Mouse (Mus musculus): ENCODE measurements around the gene Gatad2b.
"Not testable (repeated sequence)": the region's sequence is repeated elsewhere in the genome, so short reads cannot be mapped to it uniquely, and the experiment has no call there.

DNA sequence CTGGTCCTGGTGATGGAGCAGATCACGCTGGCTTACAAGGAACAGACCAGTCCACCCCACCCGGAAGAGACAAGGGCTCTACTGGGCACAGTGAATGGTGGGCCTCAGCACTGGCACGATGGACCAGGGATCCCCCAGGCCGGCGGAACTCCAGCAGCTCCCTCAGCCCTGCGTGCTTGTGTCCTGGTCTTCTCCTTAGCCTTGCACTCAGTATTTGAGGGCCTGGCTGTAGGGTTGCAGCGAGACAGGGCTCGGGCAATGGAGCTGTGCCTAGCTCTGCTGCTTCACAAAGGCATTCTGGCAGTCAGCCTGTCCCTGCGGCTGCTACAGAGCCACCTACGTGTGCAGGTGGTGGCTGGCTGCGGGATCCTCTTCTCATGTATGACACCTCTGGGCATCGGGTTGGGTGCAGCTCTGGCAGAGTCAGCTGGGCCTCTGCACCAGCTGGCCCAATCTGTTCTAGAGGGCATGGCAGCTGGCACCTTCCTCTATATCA is 41.2 kb upstream of the Gatad2b start:
- TF ChIP-seq CTCF (IDR thresholded peaks at IDR 0.05; ENCODE audit: borderline replicate concordance, extremely low read depth, insufficient read depth, insufficient read length); POLR2A (IDR thresholded peaks at IDR 0.05; ENCODE audit: borderline replicate concordance, extremely low read depth, insufficient read depth, insufficient read length, poor library complexity, severe bottlenecking): not testable (repeated sequence)

All from brain, embryonic 14.5 days (tissue).